Mouse (Mus musculus): ENCODE results near the gene Smarcad1. TPM values are rescaled to one million over a fixed set of nuclear protein-coding genes. Genes with fewer than 3 reads are reported as not detected.

Gene Smarcad1
- polyA plus RNA-seq, 1 experiment from 2014 or later = 101 TPM

GRCm38 (mm10) chr6:65132376-65132775 lies 90.0 kb downstream of the Smarcad1 start:
- ATAC-seq (peak; percentile 30; the same call in 1 of the 2 replicates), DNase-seq (ENCODE audit: low spot score) (peak; percentile 19)
- Histone ChIP-seq H3K36me3 (ENCODE audit: control insufficient read depth, insufficient read depth, low read length) (no peaks in the 10 kb centered on the region), H3K27me3 (replicated peaks; ENCODE audit: control insufficient read depth, insufficient read depth, low read length) (no peaks in the 10 kb centered on the region), H3K9me3 (replicated peaks; ENCODE audit: control insufficient read depth, low read length) (no peaks in the 10 kb centered on the region), H3K9ac (ENCODE audit: low read length) (no peak overlapping the region), H3K4me2 (ENCODE audit: low read length) (no peak overlapping the region), H3K4me3 (ENCODE audit: low read depth, low read length) (no peak overlapping the region), H3K4me1 (ENCODE audit: control insufficient read depth, insufficient read depth, low read length) (no peaks in the 10 kb centered on the region), H3K27ac (ENCODE audit: low read depth, low read length) (no peak overlapping the region)
- 34% methylated on average over 6 of the region's 6 CpGs for WGBS

- Histone ChIP-seq H3K4me3 (ENCODE audit: low read depth, low read length) (no peak overlapping the region), H3K27ac (ENCODE audit: low read depth, low read length) (no peak overlapping the region), H3K9ac (ENCODE audit: low read length) (no peak overlapping the region), H3K4me1 (ENCODE audit: control insufficient read depth, insufficient read depth, low read length) (peaks cover 8% of the 10 kb centered on the region), H3K9me3 (replicated peaks; ENCODE audit: control insufficient read depth, low read length) (no peaks in the 10 kb centered on the region), H3K27me3 (replicated peaks; ENCODE audit: control insufficient read depth, insufficient read depth, low read length) (no peaks in the 10 kb centered on the region), H3K4me2 (ENCODE audit: low read length) (no peak overlapping the region), H3K36me3 (ENCODE audit: control insufficient read depth, insufficient read depth, low read length) (no peaks in the 10 kb centered on the region)
- peak; percentile 50 for DNase-seq (ENCODE audit: low spot score)
- WGBS = 26% methylated on average over 2 of the region's 2 CpGs
- ATAC-seq = peak; percentile 49
These were observed 95.4 kb downstream of the Smarcad1 start for GRCm38 (mm10) chr6:65137802-65138201.

GRCm38 (mm10) chr6:65138243-65138642 lies 95.9 kb downstream of the Smarcad1 start:
- H3K36me3 ChIP-seq (ENCODE audit: control insufficient read depth, insufficient read depth, low read length) = no peaks in the 10 kb centered on the region
- 0 out of 2 replicates have a peak, but pooled peaks have one; percentile 20 for ATAC-seq
- no peak overlapping the region for H3K4me3 ChIP-seq (ENCODE audit: low read depth, low read length)
- no peak overlapping the region for H3K27ac ChIP-seq (ENCODE audit: low read depth, low read length)
- no peak overlapping the region for H3K4me2 ChIP-seq (ENCODE audit: low read length)
- peaks cover 8% of the 10 kb centered on the region for H3K4me1 ChIP-seq (ENCODE audit: control insufficient read depth, insufficient read depth, low read length)
- DNase-seq (ENCODE audit: low spot score) = peak; percentile 68
- no peaks in the 10 kb centered on the region for H3K9me3 ChIP-seq (replicated peaks; ENCODE audit: control insufficient read depth, low read length)
- H3K27me3 ChIP-seq (replicated peaks; ENCODE audit: control insufficient read depth, insufficient read depth, low read length) = no peaks in the 10 kb centered on the region
- 19% methylated on average over 1 of the region's 1 CpGs for WGBS
- no peak overlapping the region for H3K9ac ChIP-seq (ENCODE audit: low read length)

- ATAC-seq = peak; percentile 58
- H3K4me2 ChIP-seq (ENCODE audit: low read length) = 0 out of 2 replicates have a peak overlapping the region, but pooled peaks have one; percentile 18
- WGBS = 18% methylated on average over 5 of the region's 5 CpGs
- H3K27me3 ChIP-seq (replicated peaks; ENCODE audit: control insufficient read depth, insufficient read depth, low read length) = no peaks in the 10 kb centered on the region
- H3K9me3 ChIP-seq (replicated peaks; ENCODE audit: control insufficient read depth, low read length) = no peaks in the 10 kb centered on the region
- H3K9ac ChIP-seq (ENCODE audit: low read length) = no peak overlapping the region
- peaks cover 10% of the 10 kb centered on the region for H3K4me1 ChIP-seq (ENCODE audit: control insufficient read depth, insufficient read depth, low read length)
- DNase-seq (ENCODE audit: low spot score) = no peak
- H3K4me3 ChIP-seq (ENCODE audit: low read depth, low read length) = no peak overlapping the region
- H3K27ac ChIP-seq (ENCODE audit: low read depth, low read length) = no peak overlapping the region
- H3K36me3 ChIP-seq (ENCODE audit: control insufficient read depth, insufficient read depth, low read length) = no peaks in the 10 kb centered on the region
These were observed 97.8 kb downstream of the Smarcad1 start for GRCm38 (mm10) chr6:65140082-65140749.

GRCm38 (mm10) chr6:65140750-65141243 lies 98.4 kb downstream of the Smarcad1 start:
- ATAC-seq (peak; percentile 53), DNase-seq (ENCODE audit: low spot score) (no peak)
- no peak overlapping the region for H3K9ac ChIP-seq (ENCODE audit: low read length)
- H3K27me3 ChIP-seq (replicated peaks; ENCODE audit: control insufficient read depth, insufficient read depth, low read length) = no peaks in the 10 kb centered on the region
- H3K27ac ChIP-seq (ENCODE audit: low read depth, low read length) = no peak overlapping the region
- 57% methylated on average over 6 of the region's 6 CpGs for WGBS
- H3K4me3 ChIP-seq (ENCODE audit: low read depth, low read length) = no peak overlapping the region
- H3K4me2 ChIP-seq (ENCODE audit: low read length) = 0 out of 2 replicates have a peak overlapping the region, but pooled peaks have one; percentile 18
- no peaks in the 10 kb centered on the region for H3K9me3 ChIP-seq (replicated peaks; ENCODE audit: control insufficient read depth, low read length)
- H3K36me3 ChIP-seq (ENCODE audit: control insufficient read depth, insufficient read depth, low read length) = no peaks in the 10 kb centered on the region
- peaks cover 10% of the 10 kb centered on the region for H3K4me1 ChIP-seq (ENCODE audit: control insufficient read depth, insufficient read depth, low read length)

- no peaks in the 10 kb centered on the region for H3K36me3 ChIP-seq (ENCODE audit: control insufficient read depth, insufficient read depth, low read length)
- no peak overlapping the region for H3K4me2 ChIP-seq (ENCODE audit: low read length)
- no peak overlapping the region for H3K27ac ChIP-seq (ENCODE audit: low read depth, low read length)
- no peak overlapping the region for H3K4me3 ChIP-seq (ENCODE audit: low read depth, low read length)
- H3K4me1 ChIP-seq (ENCODE audit: control insufficient read depth, insufficient read depth, low read length) = peaks cover 10% of the 10 kb centered on the region
- no peak for DNase-seq (ENCODE audit: low spot score)
- no peaks in the 10 kb centered on the region for H3K9me3 ChIP-seq (replicated peaks; ENCODE audit: control insufficient read depth, low read length)
- 81% methylated on average over 1 of the region's 1 CpGs for WGBS
- H3K9ac ChIP-seq (ENCODE audit: low read length) = no peak overlapping the region
- no peaks in the 10 kb centered on the region for H3K27me3 ChIP-seq (replicated peaks; ENCODE audit: control insufficient read depth, insufficient read depth, low read length)
- no peak for ATAC-seq
These were observed 99.9 kb downstream of the Smarcad1 start for GRCm38 (mm10) chr6:65142316-65142715.

GRCm38 (mm10) chr6:65144621-65145205 lies 102.3 kb downstream of the Smarcad1 start, which contains the start of gene Hpgds:
Hpgds (minus strand) TSS chr6:65144908.
- Histone ChIP-seq H3K4me3 (ENCODE audit: low read depth, low read length) (no peak within 1 kb of the TSS), H3K4me2 (ENCODE audit: low read length) (no peak within 1 kb of the TSS), H3K36me3 (ENCODE audit: control insufficient read depth, insufficient read depth, low read length) (no peaks in the 10 kb centered on the region), H3K9ac (ENCODE audit: low read length) (no peak within 1 kb of the TSS), H3K4me1 (ENCODE audit: control insufficient read depth, insufficient read depth, low read length) (0 out of 2 replicates have a peak, but pooled peaks cover 3% of the 10 kb centered on the region), H3K27ac (ENCODE audit: low read depth, low read length) (no peak within 1 kb of the TSS), H3K9me3 (replicated peaks; ENCODE audit: control insufficient read depth, low read length) (no peaks in the 10 kb centered on the region), H3K27me3 (replicated peaks; ENCODE audit: control insufficient read depth, insufficient read depth, low read length) (no peaks in the 10 kb centered on the region)
- WGBS = 36% methylated on average over 16 of the region's 16 CpGs
- ATAC-seq = no peak
- no peak for DNase-seq (ENCODE audit: low spot score)

GRCm38 (mm10) chr6:65146363-65146762 lies 104.0 kb downstream of the Smarcad1 start:
- no peaks in the 10 kb centered on the region for H3K27me3 ChIP-seq (replicated peaks; ENCODE audit: control insufficient read depth, insufficient read depth, low read length)
- ATAC-seq (no peak), DNase-seq (ENCODE audit: low spot score) (no peak)
- 85% methylated on average over 4 of the region's 4 CpGs for WGBS
- H3K9me3 ChIP-seq (replicated peaks; ENCODE audit: control insufficient read depth, low read length) = no peaks in the 10 kb centered on the region
- H3K4me2 ChIP-seq (ENCODE audit: low read length) = no peak overlapping the region
- 0 out of 2 replicates have a peak, but pooled peaks cover 3% of the 10 kb centered on the region for H3K4me1 ChIP-seq (ENCODE audit: control insufficient read depth, insufficient read depth, low read length)
- H3K27ac ChIP-seq (ENCODE audit: low read depth, low read length) = no peak overlapping the region
- H3K9ac ChIP-seq (ENCODE audit: low read length) = no peak overlapping the region
- no peaks in the 10 kb centered on the region for H3K36me3 ChIP-seq (ENCODE audit: control insufficient read depth, insufficient read depth, low read length)
- no peak overlapping the region for H3K4me3 ChIP-seq (ENCODE audit: low read depth, low read length)

- H3K4me2 ChIP-seq (ENCODE audit: low read length) = peak overlapping the region; percentile 26; the same call in 1 of the 2 replicates
- WGBS = 15% methylated on average over 22 of the region's 22 CpGs
- no peaks in the 10 kb centered on the region for H3K27me3 ChIP-seq (replicated peaks; ENCODE audit: control insufficient read depth, insufficient read depth, low read length)
- H3K4me1 ChIP-seq (ENCODE audit: control insufficient read depth, insufficient read depth, low read length) = no peaks in the 10 kb centered on the region
- H3K36me3 ChIP-seq (ENCODE audit: control insufficient read depth, insufficient read depth, low read length) = no peaks in the 10 kb centered on the region
- H3K4me3 ChIP-seq (ENCODE audit: low read depth, low read length) = no peak overlapping the region; the same call in 1 of the 2 replicates
- ATAC-seq = no peak
- no peaks in the 10 kb centered on the region for H3K9me3 ChIP-seq (replicated peaks; ENCODE audit: control insufficient read depth, low read length)
- DNase-seq (ENCODE audit: low spot score) = no peak
- no peak overlapping the region for H3K9ac ChIP-seq (ENCODE audit: low read length)
- H3K27ac ChIP-seq (ENCODE audit: low read depth, low read length) = no peak overlapping the region
These were observed 108.3 kb downstream of the Smarcad1 start for GRCm38 (mm10) chr6:65150703-65151102.
